In the genomic region with DNA sequence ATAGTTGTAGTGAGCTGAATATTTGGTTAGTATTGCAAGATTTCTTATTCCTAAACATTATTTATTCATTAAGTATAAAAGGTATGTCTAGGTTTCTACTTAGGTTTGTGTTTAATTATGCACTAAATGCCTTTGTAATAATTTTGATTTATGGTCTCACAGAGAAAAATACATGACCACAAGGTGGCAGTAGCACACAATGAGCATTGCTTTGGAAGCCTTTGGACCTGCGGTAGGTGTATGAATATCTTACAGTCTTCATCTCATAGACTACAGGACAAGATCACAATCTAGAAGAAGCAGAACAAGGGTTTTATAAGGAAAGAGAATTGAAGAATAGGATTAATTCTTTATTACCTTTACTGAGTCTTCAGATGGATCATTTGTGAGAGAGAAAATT, we compare ENCODE assay signal across 8 mouse cellular contexts.
DNase-seq lines count a peak whose midpoint lies in the region; ATAC-seq and TF ChIP-seq lines count a peak whose summit lies in the region.

No protein-coding gene starts in this region.

- H3K27me3 ChIP-seq in hindbrain, postnatal 0 days (ENCODE audit: insufficient read depth, low read length), result no peaks in the 10 kb centered on the region
- H3K27me3 ChIP-seq in hindbrain, embryonic 16.5 days (replicated peaks; ENCODE audit: control insufficient read depth, insufficient read depth, low read length), result no peaks in the 10 kb centered on the region
- H3K27me3 ChIP-seq in E14TG2a.4 (ENCODE audit: insufficient read depth, low read length), result no peaks in the 10 kb centered on the region

- TF ChIP-seq CTCF in hindbrain, postnatal 0 days (IDR thresholded peaks at IDR 0.05; ENCODE audit: low read depth), result peak; percentile 78
- peak; percentile 59 for TF ChIP-seq CTCF in E14TG2a.4 (conservative IDR thresholded peaks at IDR 0.05; ENCODE audit: low read length)

- peak; percentile 80 for DNase-seq in hindbrain, postnatal 0 days (ENCODE audit: low spot score)
- peak; percentile 8 for DNase-seq in brain, embryonic 18.5 days (ENCODE audit: low read depth, low spot score)
- peak; percentile 20 to 45 for DNase-seq in layer of hippocampus, postnatal 10 days (ENCODE audit: low spot score in 2 of 2)
- no peak for DNase-seq in urinary bladder, postnatal 10 days (ENCODE audit: low spot score)
- no peak for DNase-seq in thymus, postnatal 14 days

- ATAC-seq in hindbrain, postnatal 0 days, result no peak
- ATAC-seq in hindbrain, embryonic 16.5 days, result no peak
- ATAC-seq in megakaryocyte-erythroid progenitor cell, adult 5-6 weeks (replicated peaks; ENCODE audit: low FRiP score, low TSS enrichment, poor library complexity, severe bottlenecking), result no peak

- whole genome bisulfite sequencing in hindbrain, postnatal 0 days, result 43% methylated on average over 1 of the region's 1 CpGs
- WGBS in hindbrain, embryonic 16.5 days, result 38% methylated on average over 1 of the region's 1 CpGs

- H3K9ac ChIP-seq in hindbrain, postnatal 0 days (replicated peaks; ENCODE audit: low read length), result no peak overlapping the region
- H3K9ac ChIP-seq in hindbrain, embryonic 16.5 days (ENCODE audit: low read depth, low read length), result no peak overlapping the region

- H3K4me1 ChIP-seq in hindbrain, postnatal 0 days (ENCODE audit: insufficient read depth, low read length), result no peaks in the 10 kb centered on the region
- H3K4me1 ChIP-seq in hindbrain, embryonic 16.5 days (ENCODE audit: control insufficient read depth, insufficient read depth, low read depth, low read length), result no peaks in the 10 kb centered on the region
- no peaks in the 10 kb centered on the region for H3K4me1 ChIP-seq in E14TG2a.4 (replicated peaks; ENCODE audit: low read depth, low read length)

- no peaks in the 10 kb centered on the region for H3K36me3 ChIP-seq in hindbrain, postnatal 0 days (ENCODE audit: insufficient read depth, low read length)
- H3K36me3 ChIP-seq in hindbrain, embryonic 16.5 days (ENCODE audit: control insufficient read depth, insufficient read depth, low read length), result no peaks in the 10 kb centered on the region
- H3K36me3 ChIP-seq in E14TG2a.4 (ENCODE audit: insufficient read depth, low read length), result no peaks in the 10 kb centered on the region

- no peak overlapping the region for H3K4me3 ChIP-seq in hindbrain, postnatal 0 days (ENCODE audit: low read length)
- H3K4me3 ChIP-seq in hindbrain, embryonic 16.5 days (ENCODE audit: low read length), result no peak overlapping the region
- no peak overlapping the region for H3K4me3 ChIP-seq in E14TG2a.4 (replicated peaks; ENCODE audit: low read length)

- H3K27ac ChIP-seq in hindbrain, postnatal 0 days, result no peak overlapping the region
- H3K27ac ChIP-seq in hindbrain, embryonic 16.5 days (ENCODE audit: low read depth, low read length), result no peak overlapping the region

- H3K9me3 ChIP-seq in hindbrain, postnatal 0 days (ENCODE audit: low read length), result no peaks in the 10 kb centered on the region
- no peaks in the 10 kb centered on the region for H3K9me3 ChIP-seq in hindbrain, embryonic 16.5 days (ENCODE audit: control insufficient read depth, low read length)
- peaks cover 13% of the 10 kb centered on the region for H3K9me3 ChIP-seq in E14TG2a.4 (ENCODE audit: low read length)

- no peak overlapping the region for H3K4me2 ChIP-seq in hindbrain, postnatal 0 days (ENCODE audit: low read depth, low read length)
- no peak overlapping the region for H3K4me2 ChIP-seq in hindbrain, embryonic 16.5 days (ENCODE audit: low read length)

Comparison
In these comparisons a context has a peak if more than half of its experiments do, and no peak if none do; other contexts are left out.
1. DNase-seq: peak in hindbrain, postnatal 0 days (single experiment), brain, embryonic 18.5 days (single experiment) and layer of hippocampus, postnatal 10 days (2 of 2); none in urinary bladder, postnatal 10 days (single experiment) and thymus, postnatal 14 days (single experiment).